Mouse (Mus musculus) heart, embryonic 12.5 days (tissue): ENCODE measurements at regions not wholly inside any gene's neighbourhood (a gene's known extent, or its start where the extent isn't known, plus 50 kb on each side); places are given as distances from the start of the nearest gene placed in this dataset.

Experiments
- ATAC-seq: fragments of 200-750 bp; cut with Nextera tagmentation; 2 replicates; pipeline ENCODE4 v1.8.0; 2017; ENCODE audit warnings: moderate TSS enrichment, moderate library complexity; ENCODE audit not compliant: insufficient number of reproducible peaks, low FRiP score
- H3K27ac ChIP-seq: fragments of 300-500 bp; sonication (generic); 2 replicates; pipeline ENCODE4 v1.5.1; 2016; ENCODE audit warnings: mild to moderate bottlenecking, moderate library complexity; ENCODE audit not compliant: poor library complexity, severe bottlenecking
- H3K27me3 ChIP-seq: fragments of 300-500 bp; sonication (generic); replicated peaks from 2 replicates; pipeline ENCODE4 v1.6.1; 2016; ENCODE audit warnings: mild to moderate bottlenecking, moderate library complexity
- H3K36me3 ChIP-seq: fragments of 300-500 bp; sonication (generic); 2 replicates; pipeline ENCODE4 v1.6.1; 2016; ENCODE audit warnings: mild to moderate bottlenecking, moderate library complexity
- H3K4me1 ChIP-seq: fragments of 300-500 bp; sonication (generic); replicated peaks from 2 replicates; pipeline ENCODE4 v1.6.1; 2016; ENCODE audit warnings: mild to moderate bottlenecking
- H3K4me2 ChIP-seq: fragments of 300-500 bp; sonication (generic); 2 replicates; pipeline ENCODE4 v1.6.1; 2016; ENCODE audit warnings: mild to moderate bottlenecking, moderate library complexity
- H3K4me3 ChIP-seq: fragments of 300-500 bp; sonication (generic); 2 replicates; pipeline ENCODE4 v1.5.1; 2016; ENCODE audit warnings: mild to moderate bottlenecking
- H3K9ac ChIP-seq: fragments of 300-500 bp; sonication (generic); 2 replicates; pipeline ENCODE4 v1.6.1; 2016; ENCODE audit warnings: mild to moderate bottlenecking, moderate library complexity
- H3K9me3 ChIP-seq: fragments of 300-500 bp; sonication (generic); replicated peaks from 2 replicates; pipeline ENCODE4 v1.6.1; 2016; ENCODE audit warnings: mild to moderate bottlenecking, moderate library complexity
- WGBS: fragments of 180-500 bp; shearing (Covaris S2); methylation state at CpG from one replicate; pipeline ENCODE4 v1.1.7; 2016; 5-methylcytosine and 5-hydroxymethylcytosine counted together

DNA sequence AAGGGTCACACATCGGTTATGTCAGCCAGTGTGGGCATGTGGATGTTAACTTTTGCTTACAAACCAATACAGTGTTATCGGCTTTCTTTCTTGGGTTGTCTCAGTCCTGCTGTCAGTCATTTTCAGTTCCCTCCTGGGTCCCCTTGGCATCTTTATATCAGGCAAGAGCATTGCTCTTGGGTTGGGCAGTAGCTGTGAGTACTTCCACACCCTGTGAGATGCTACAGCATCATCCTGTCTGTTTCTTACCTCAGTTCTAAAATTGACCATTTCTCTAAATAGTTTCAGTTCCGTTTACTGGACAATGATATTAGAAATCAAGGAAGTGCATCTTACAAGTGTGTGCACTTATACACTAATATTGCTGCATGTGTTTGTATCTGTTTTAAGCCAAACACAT is 104.9 kb upstream of the Sgk1 start:
- WGBS = 86% methylated on average over 3 of the region's 3 CpGs
- Histone ChIP-seq H3K4me3 (no peak overlapping the region), H3K27ac (no peak overlapping the region), H3K4me2 (no peak overlapping the region), H3K36me3 (no peaks in the 10 kb centered on the region), H3K4me1 (no peaks in the 10 kb centered on the region), H3K9ac (no peak overlapping the region), H3K27me3 (no peaks in the 10 kb centered on the region), H3K9me3 (no peaks in the 10 kb centered on the region)
- ATAC-seq = no peak

- H3K4me2 ChIP-seq = no peak overlapping the region
- H3K9ac ChIP-seq = no peak overlapping the region
- no peaks in the 10 kb centered on the region for H3K27me3 ChIP-seq
- 78% methylated on average over 7 of the region's 7 CpGs for WGBS
- no peak for ATAC-seq
- no peak overlapping the region for H3K4me3 ChIP-seq
- H3K36me3 ChIP-seq = no peaks in the 10 kb centered on the region
- no peaks in the 10 kb centered on the region for H3K4me1 ChIP-seq
- no peak overlapping the region for H3K27ac ChIP-seq
- H3K9me3 ChIP-seq = no peaks in the 10 kb centered on the region
Measured at GRCm38 (mm10) chr10:21783478-21783877, 98.5 kb upstream of the Sgk1 start.

DNA sequence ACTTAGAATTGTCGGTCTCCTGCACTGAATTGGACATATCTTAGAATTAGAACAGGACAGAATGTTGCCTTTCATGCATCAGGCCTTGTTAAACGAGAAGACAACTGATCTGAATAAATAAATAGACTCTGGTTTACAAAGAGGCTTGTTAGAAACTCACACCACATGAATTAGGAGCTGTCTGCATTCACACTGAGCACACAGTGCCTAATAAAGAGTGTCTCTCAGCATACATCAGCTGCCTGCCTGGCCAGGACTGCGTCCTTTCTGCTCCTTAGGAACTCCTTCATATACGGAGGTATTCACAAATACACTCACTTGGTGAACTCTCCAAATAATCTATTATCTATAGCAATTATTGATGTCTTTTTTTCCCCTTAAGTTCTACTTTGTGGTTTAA is 96.9 kb upstream of the Sgk1 start:
- WGBS = 80% methylated on average over 4 of the region's 4 CpGs
- Histone ChIP-seq H3K27ac (no peak overlapping the region), H3K4me3 (no peak overlapping the region), H3K27me3 (no peaks in the 10 kb centered on the region), H3K4me1 (peaks cover 5% of the 10 kb centered on the region; the same call in 1 of the 2 replicates), H3K36me3 (no peaks in the 10 kb centered on the region), H3K9ac (no peak overlapping the region), H3K9me3 (no peaks in the 10 kb centered on the region), H3K4me2 (no peak overlapping the region)
- ATAC-seq = no peak

GRCm38 (mm10) chr10:21785785-21786184 is 96.2 kb upstream of the Sgk1 start:
- Histone ChIP-seq H3K36me3 (no peaks in the 10 kb centered on the region), H3K4me3 (no peak overlapping the region), H3K9ac (no peak overlapping the region), H3K4me2 (no peak overlapping the region), H3K27ac (no peak overlapping the region), H3K4me1 (peaks cover 9% of the 10 kb centered on the region; the same call in 1 of the 2 replicates), H3K27me3 (no peaks in the 10 kb centered on the region), H3K9me3 (no peaks in the 10 kb centered on the region)
- 69% methylated on average over 5 of the region's 5 CpGs for WGBS
- no peak for ATAC-seq

GRCm38 (mm10) chr10:21789847-21790530 is 92.0 kb upstream of the Sgk1 start:
- ATAC-seq = no peak
- Histone ChIP-seq H3K27me3 (no peaks in the 10 kb centered on the region), H3K4me3 (no peak overlapping the region), H3K9me3 (no peaks in the 10 kb centered on the region), H3K27ac (no peak overlapping the region), H3K4me1 (peaks cover 9% of the 10 kb centered on the region; the same call in 1 of the 2 replicates), H3K36me3 (no peaks in the 10 kb centered on the region), H3K9ac (no peak overlapping the region), H3K4me2 (no peak overlapping the region)
- 51% methylated on average over 17 of the region's 17 CpGs for WGBS

GRCm38 (mm10) chr10:21790991-21791390 is 91.0 kb upstream of the Sgk1 start:
- Histone ChIP-seq H3K27me3 (no peaks in the 10 kb centered on the region), H3K4me3 (no peak overlapping the region), H3K9me3 (no peaks in the 10 kb centered on the region), H3K27ac (no peak overlapping the region), H3K4me1 (peaks cover 9% of the 10 kb centered on the region; the same call in 1 of the 2 replicates), H3K9ac (no peak overlapping the region), H3K36me3 (no peaks in the 10 kb centered on the region), H3K4me2 (no peak overlapping the region)
- no peak for ATAC-seq
- WGBS = 79% methylated on average over 3 of the region's 3 CpGs

GRCm38 (mm10) chr10:21792431-21792830 is 89.6 kb upstream of the Sgk1 start:
- Histone ChIP-seq H3K4me3 (no peak overlapping the region), H3K4me1 (peaks cover 9% of the 10 kb centered on the region; the same call in 1 of the 2 replicates), H3K27me3 (no peaks in the 10 kb centered on the region), H3K27ac (no peak overlapping the region), H3K36me3 (no peaks in the 10 kb centered on the region), H3K9ac (no peak overlapping the region), H3K4me2 (no peak overlapping the region), H3K9me3 (no peaks in the 10 kb centered on the region)
- ATAC-seq = no peak
- WGBS = 44% methylated on average over 9 of the region's 10 CpGs

DNA sequence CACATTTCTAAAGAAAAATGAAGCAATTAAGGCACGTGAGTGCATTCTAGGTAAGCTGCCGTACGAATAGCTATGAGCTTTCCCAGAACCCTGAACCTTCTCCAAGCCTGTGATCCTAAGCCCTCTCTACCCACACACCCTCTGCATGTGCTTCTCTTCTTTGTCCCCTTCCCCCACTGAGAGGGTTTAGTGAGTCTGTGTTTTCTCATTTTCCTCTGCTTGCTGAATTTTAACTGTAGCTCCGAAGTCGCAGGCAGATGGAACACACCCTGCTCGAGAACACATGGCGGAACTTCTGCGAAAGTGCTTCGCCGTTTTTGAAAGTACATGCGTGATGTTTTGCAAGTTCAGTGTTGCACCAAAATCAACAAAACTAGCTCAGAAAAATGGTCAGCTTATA is 88.3 kb upstream of the Sgk1 start:
- no peak for ATAC-seq
- peaks cover 9% of the 10 kb centered on the region; the same call in 1 of the 2 replicates for H3K4me1 ChIP-seq
- H3K36me3 ChIP-seq = no peaks in the 10 kb centered on the region
- no peak overlapping the region for H3K27ac ChIP-seq
- H3K4me2 ChIP-seq = no peak overlapping the region
- H3K4me3 ChIP-seq = no peak overlapping the region
- 87% methylated on average over 11 of the region's 11 CpGs for WGBS
- H3K27me3 ChIP-seq = no peaks in the 10 kb centered on the region
- H3K9ac ChIP-seq = no peak overlapping the region
- H3K9me3 ChIP-seq = no peaks in the 10 kb centered on the region

DNA sequence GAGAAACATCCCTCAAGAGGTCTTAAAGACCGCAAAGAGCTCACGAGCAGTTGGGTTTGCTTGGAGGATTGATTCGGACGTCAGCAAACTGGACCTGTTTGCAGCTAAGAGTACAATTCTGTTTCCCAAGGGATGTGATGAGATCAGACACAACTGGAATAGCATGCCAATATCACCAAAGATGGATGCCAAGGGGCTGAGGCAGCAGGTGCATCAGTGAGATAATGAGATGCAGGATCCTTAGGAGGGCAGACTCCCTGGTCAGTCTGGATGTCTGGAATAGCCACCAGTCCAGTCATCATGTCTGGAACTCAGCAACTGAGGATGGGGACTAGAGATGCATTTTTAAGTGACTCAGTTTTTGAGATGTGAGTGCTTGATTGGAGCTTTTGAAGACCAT is 85.6 kb upstream of the Sgk1 start:
- Histone ChIP-seq H3K9me3 (no peaks in the 10 kb centered on the region), H3K4me3 (no peak overlapping the region), H3K27ac (no peak overlapping the region), H3K27me3 (no peaks in the 10 kb centered on the region), H3K4me2 (no peak overlapping the region), H3K9ac (no peak overlapping the region), H3K4me1 (no peaks in the 10 kb centered on the region), H3K36me3 (no peaks in the 10 kb centered on the region)
- WGBS = 90% methylated on average over 4 of the region's 4 CpGs
- no peak for ATAC-seq

GRCm38 (mm10) chr10:21798103-21798502 is 83.9 kb upstream of the Sgk1 start:
- Histone ChIP-seq H3K4me1 (no peaks in the 10 kb centered on the region), H3K4me2 (no peak overlapping the region), H3K36me3 (no peaks in the 10 kb centered on the region), H3K9me3 (no peaks in the 10 kb centered on the region), H3K9ac (no peak overlapping the region), H3K4me3 (no peak overlapping the region), H3K27ac (no peak overlapping the region), H3K27me3 (no peaks in the 10 kb centered on the region)
- no peak for ATAC-seq
- 69% methylated on average over 6 of the region's 6 CpGs for WGBS

- Histone ChIP-seq H3K36me3 (no peaks in the 10 kb centered on the region), H3K9ac (no peak overlapping the region), H3K27ac (no peak overlapping the region), H3K9me3 (0 out of 2 replicates have a peak, but pooled peaks cover under 1% of the 10 kb centered on the region), H3K4me3 (no peak overlapping the region), H3K27me3 (no peaks in the 10 kb centered on the region), H3K4me2 (no peak overlapping the region), H3K4me1 (no peaks in the 10 kb centered on the region)
- WGBS = 71% methylated on average over 5 of the region's 5 CpGs
- no peak for ATAC-seq
Measured at GRCm38 (mm10) chr10:21801556-21801955, 80.4 kb upstream of the Sgk1 start.

GRCm38 (mm10) chr10:21803184-21803583 is 78.8 kb upstream of the Sgk1 start:
- no peaks in the 10 kb centered on the region for H3K27me3 ChIP-seq
- no peak for ATAC-seq

More at GRCm38 (mm10) chr10:21803184-21803583, 78.8 kb upstream of the Sgk1 start:
- no peak overlapping the region for H3K9ac ChIP-seq
- H3K9me3 ChIP-seq = 0 out of 2 replicates have a peak, but pooled peaks cover 4% of the 10 kb centered on the region
- no peaks in the 10 kb centered on the region for H3K36me3 ChIP-seq
- no peak overlapping the region for H3K4me2 ChIP-seq
- H3K27ac ChIP-seq = no peak overlapping the region
- no peaks in the 10 kb centered on the region for H3K4me1 ChIP-seq
- no peak overlapping the region for H3K4me3 ChIP-seq
